In the genomic region with DNA sequence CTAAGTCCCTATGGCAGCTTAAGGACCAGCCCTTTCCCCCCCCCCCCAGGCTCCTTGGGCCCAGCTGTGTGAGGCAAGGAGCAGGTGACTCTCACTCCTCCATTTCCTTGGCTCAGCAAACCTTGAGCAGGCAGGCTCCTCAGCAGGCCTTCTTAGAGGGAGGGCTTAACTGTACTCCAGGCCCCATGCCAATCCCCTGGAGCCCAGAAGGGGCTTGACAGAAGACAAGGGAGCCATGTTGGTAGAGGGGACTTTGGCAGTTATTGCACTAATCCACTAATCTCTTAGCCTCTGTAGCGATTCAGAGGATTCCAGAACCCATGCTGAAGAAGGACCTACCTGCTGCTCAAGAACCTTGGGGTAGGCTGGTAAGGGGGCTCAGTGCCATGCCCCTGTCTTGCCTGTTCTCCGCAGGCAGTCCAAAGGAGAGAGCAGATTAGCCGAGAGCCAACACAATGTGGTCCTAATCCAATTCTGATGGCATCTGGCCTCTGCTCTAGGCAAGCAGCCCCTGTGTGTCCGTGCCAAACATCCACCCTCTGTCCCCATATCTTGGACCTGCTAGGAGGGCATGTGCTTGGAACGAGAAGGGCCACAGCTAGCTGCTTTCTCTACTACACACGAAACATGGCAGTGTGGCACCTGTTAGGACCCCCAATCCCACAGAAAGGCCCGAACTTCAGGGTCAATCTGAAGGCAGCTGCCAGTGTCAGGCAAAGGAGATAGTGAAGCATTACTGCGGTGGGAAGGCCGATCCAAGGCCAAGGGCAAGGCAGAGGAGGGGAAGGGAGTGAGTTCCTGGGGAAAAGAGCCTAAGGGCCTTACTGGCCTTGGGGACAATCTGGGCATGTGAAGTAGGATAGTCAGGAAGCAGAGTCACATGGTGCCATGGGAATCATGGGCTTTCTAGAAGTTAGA, we compare ENCODE assay signal across 10 mouse cellular contexts. TPM values are rescaled to one million over a fixed set of nuclear protein-coding genes. Genes with fewer than 3 reads are reported as not detected.
A peak's percentile ranks its signal among the peaks of the same experiment; 100 is the strongest.
DNase-seq lines count a peak whose midpoint lies in the region; ATAC-seq and TF ChIP-seq lines count a peak whose summit lies in the region.
"Had no signal": no experiment of that assay in that cellular context is flagged by ENCODE, and none has a peak within 500 bp of the region (broad histone marks: within the 10 kb centered on the region; RNA-seq: fewer than 3 reads in every experiment).

No protein-coding gene starts in this region.

- no peak overlapping the region for H3K9ac ChIP-seq in hindbrain, embryonic 13.5 days
- H3K9ac ChIP-seq in hindbrain, embryonic 12.5 days = no peak overlapping the region
- no peak overlapping the region for H3K9ac ChIP-seq in forebrain, postnatal 0 days
- H3K9ac ChIP-seq: liver, embryonic 12.5 days had no signal

- no peaks in the 10 kb centered on the region for H3K36me3 ChIP-seq in hindbrain, embryonic 13.5 days
- H3K36me3 ChIP-seq in hindbrain, embryonic 12.5 days = no peaks in the 10 kb centered on the region
- H3K36me3 ChIP-seq in forebrain, postnatal 0 days (ENCODE audit: insufficient read depth) = no peaks in the 10 kb centered on the region
- H3K36me3 ChIP-seq: liver, embryonic 12.5 days had no signal

- ATAC-seq in hindbrain, embryonic 13.5 days (ENCODE audit: low FRiP score) = peak; percentile 17; the same call in 1 of the 2 replicates
- no peak for ATAC-seq in hindbrain, embryonic 12.5 days (ENCODE audit: low FRiP score)
- peak; percentile 75 for ATAC-seq in forebrain, postnatal 0 days
- ATAC-seq: liver, embryonic 12.5 days had no signal

- peak overlapping the region; percentile 18; the same call in 1 of the 2 replicates for H3K27ac ChIP-seq in hindbrain, embryonic 13.5 days
- no peak overlapping the region for H3K27ac ChIP-seq in hindbrain, embryonic 12.5 days
- peak overlapping the region; percentile 51; the same call in 1 of the 2 replicates for H3K27ac ChIP-seq in bone marrow macrophage, adult 2 months (ENCODE audit: insufficient read depth, low read depth, low read length)
- H3K27ac ChIP-seq in forebrain, postnatal 0 days (ENCODE audit: low read depth, low read length) = no peak overlapping the region
- no peak overlapping the region for H3K27ac ChIP-seq in left cerebral cortex, adult 2 months
- H3K27ac ChIP-seq: liver, embryonic 12.5 days had no signal

- H3K27me3 ChIP-seq in hindbrain, embryonic 13.5 days = no peaks in the 10 kb centered on the region
- peaks cover 5% of the 10 kb centered on the region; the same call in 1 of the 2 replicates for H3K27me3 ChIP-seq in hindbrain, embryonic 12.5 days
- no peaks in the 10 kb centered on the region for H3K27me3 ChIP-seq in forebrain, postnatal 0 days (ENCODE audit: insufficient read depth, low read length)

- 76% methylated on average over 9 of the region's 9 CpGs for WGBS in hindbrain, embryonic 13.5 days
- WGBS in hindbrain, embryonic 12.5 days = 83% methylated on average over 9 of the region's 9 CpGs
- 70% methylated on average over 9 of the region's 9 CpGs for WGBS in forebrain, postnatal 0 days

- 0 out of 2 replicates have a peak, but pooled peaks cover 4% of the 10 kb centered on the region for H3K4me1 ChIP-seq in hindbrain, embryonic 13.5 days (replicated peaks)
- H3K4me1 ChIP-seq in hindbrain, embryonic 12.5 days = no peaks in the 10 kb centered on the region
- peaks cover 27% of the 10 kb centered on the region for H3K4me1 ChIP-seq in bone marrow macrophage, adult 2 months (ENCODE audit: control insufficient read depth, insufficient read depth, low read length)
- H3K4me1 ChIP-seq in forebrain, postnatal 0 days (ENCODE audit: insufficient read depth) = no peaks in the 10 kb centered on the region
- H3K4me1 ChIP-seq: liver, embryonic 12.5 days had no signal

- intact Hi-C loops in left cerebral cortex, adult 2 months (cut with DNase I) = no loop called here

- no peak for TF ChIP-seq CTCF in bone marrow macrophage, adult 2 months (IDR thresholded peaks at IDR 0.05; ENCODE audit: low read depth, low read length)
- no peak for TF ChIP-seq CTCF in forebrain, postnatal 0 days (IDR thresholded peaks at IDR 0.05; ENCODE audit: low read depth)
- TF ChIP-seq CTCF in left cerebral cortex, adult 2 months (IDR thresholded peaks at IDR 0.05) = no peak

- H3K4me2 ChIP-seq in hindbrain, embryonic 13.5 days = no peak overlapping the region
- no peak overlapping the region for H3K4me2 ChIP-seq in hindbrain, embryonic 12.5 days (replicated peaks)
- H3K4me2 ChIP-seq in forebrain, postnatal 0 days (ENCODE audit: low read depth) = no peak overlapping the region
- H3K4me2 ChIP-seq: liver, embryonic 12.5 days had no signal

- H3K9me3 ChIP-seq in hindbrain, embryonic 13.5 days = no peaks in the 10 kb centered on the region
- no peaks in the 10 kb centered on the region for H3K9me3 ChIP-seq in hindbrain, embryonic 12.5 days (replicated peaks)
- no peaks in the 10 kb centered on the region for H3K9me3 ChIP-seq in forebrain, postnatal 0 days (ENCODE audit: low read length)
- H3K9me3 ChIP-seq: liver, embryonic 12.5 days had no signal

- DNase-seq in MN1 (ENCODE audit: low spot score) = peak; percentile 55
- DNase-seq in forebrain, postnatal 0 days = peak; percentile 18
- no peak for DNase-seq in embryo, embryonic 9.5 days (ENCODE audit: extremely low spot score)
- DNase-seq in spleen, postnatal 14 days (ENCODE audit: low spot score in 2 of 2) = no peak
- DNase-seq in left cerebral cortex, adult 2 months (ENCODE audit: extremely low spot score in 1 of 2, low spot score in 2 of 2) = no peak
- DNase-seq: kidney, adult 9 months had no signal

- TF ChIP-seq POLR2A in bone marrow macrophage, adult 2 months (IDR thresholded peaks at IDR 0.05; ENCODE audit: borderline replicate concordance, low read depth, low read length) = no peak

- H3K4me3 ChIP-seq in hindbrain, embryonic 13.5 days = no peak overlapping the region
- H3K4me3 ChIP-seq in hindbrain, embryonic 12.5 days = no peak overlapping the region
- no peak overlapping the region for H3K4me3 ChIP-seq in bone marrow macrophage, adult 2 months (ENCODE audit: insufficient read depth, low read length)
- H3K4me3 ChIP-seq in forebrain, postnatal 0 days (ENCODE audit: low read depth, low read length) = no peak overlapping the region
- no peak overlapping the region for H3K4me3 ChIP-seq in left cerebral cortex, adult 2 months
- H3K4me3 ChIP-seq: liver, embryonic 12.5 days had no signal

RNA-seq across cellular contexts. Expression of a gene that starts 22.6 kb away (rescaled TPM):
- 3.6 and 4.2 TPM in 2 replicates for polyA plus RNA-seq in hindbrain, embryonic 13.5 days (2015; fragmentation: Nextera tagmentation; extraction: Ambion mirVana)
- 1.6 and 1.7 TPM in 2 replicates for polyA plus RNA-seq in hindbrain, embryonic 12.5 days (2016; fragmentation: Nextera tagmentation; extraction: Ambion mirVana)
- polyA plus RNA-seq in bone marrow macrophage, adult 2 months (2012; ENCODE audit: insufficient read depth, insufficient read length, missing spikeins) = not detected in 2 replicates
- 21.4 and 26.0 TPM in 2 replicates for total RNA-seq in forebrain, postnatal 0 days (2014; rRNA removed)
- polyA plus RNA-seq in forebrain, postnatal 0 days (2015; fragmentation: Nextera tagmentation; extraction: Ambion mirVana) = 3.9 and 5.5 TPM in 2 replicates
- 100 to 1,000 TPM in 1 of 2 experiments, 10 to 100 TPM in 1; 99.8 to 105 TPM for total RNA-seq in left cerebral cortex, adult 2 months (2021)
- polyA plus RNA-seq: liver, embryonic 12.5 days had no signal

RNA-seq across cellular contexts. Expression of a gene that starts 42.1 kb away (rescaled TPM):
- 21.6 and 28.6 TPM in 2 replicates for polyA plus RNA-seq in hindbrain, embryonic 13.5 days (2015; fragmentation: Nextera tagmentation; extraction: Ambion mirVana)
- 43.9 and 49.2 TPM in 2 replicates for polyA plus RNA-seq in hindbrain, embryonic 12.5 days (2016; fragmentation: Nextera tagmentation; extraction: Ambion mirVana)
- polyA plus RNA-seq in bone marrow macrophage, adult 2 months (2012; ENCODE audit: insufficient read depth, insufficient read length, missing spikeins) = 21.9 and 25.5 TPM in 2 replicates
- total RNA-seq in forebrain, postnatal 0 days (2014; rRNA removed) = 24.8 and 39.7 TPM in 2 replicates
- polyA plus RNA-seq in forebrain, postnatal 0 days (2015; fragmentation: Nextera tagmentation; extraction: Ambion mirVana) = 17.7 and 18.3 TPM in 2 replicates
- 10 to 100 TPM; 15.5 to 17.6 TPM for total RNA-seq in left cerebral cortex, adult 2 months (2021)

Comparison
In these comparisons a context has a peak if more than half of its experiments do, and no peak if none do; other contexts are left out.
1. H3K27ac ChIP-seq: peak in hindbrain, embryonic 13.5 days (single experiment) and bone marrow macrophage, adult 2 months (single experiment); none in hindbrain, embryonic 12.5 days (single experiment), forebrain, postnatal 0 days (single experiment) and left cerebral cortex, adult 2 months (single experiment).
2. DNase-seq: peak in MN1 (single experiment) and forebrain, postnatal 0 days (single experiment); none in embryo, embryonic 9.5 days (single experiment), spleen, postnatal 14 days (0 of 2) and left cerebral cortex, adult 2 months (0 of 2).